Mouse (Mus musculus) cerebellum, adult 2 months (tissue): ENCODE results near the gene Trim11.

Source experiments
- CTCF ChIP-seq: fragments of 200-500 bp; IDR thresholded peaks from 2 replicates; pipeline ENCODE4 v1.5.1; 2011; ENCODE audit warnings: low read depth, mild to moderate bottlenecking, control low read depth, low read length, moderate library complexity, borderline replicate concordance; ENCODE audit not compliant: insufficient read depth
- POLR2A ChIP-seq: fragments of 200-500 bp; IDR thresholded peaks from 2 replicates; pipeline ENCODE4 v1.6.1; 2011; ENCODE audit warnings: low read length, control low read depth, borderline replicate concordance; ENCODE audit not compliant: insufficient read depth

GRCm38 (mm10) chr11:58969659-58970058, 8.2 kb upstream of the Trim11 start:
- TF ChIP-seq CTCF: no peak
- no peak for TF ChIP-seq POLR2A
